Mouse (Mus musculus): ENCODE measurements around the gene Ect2.

DNA sequence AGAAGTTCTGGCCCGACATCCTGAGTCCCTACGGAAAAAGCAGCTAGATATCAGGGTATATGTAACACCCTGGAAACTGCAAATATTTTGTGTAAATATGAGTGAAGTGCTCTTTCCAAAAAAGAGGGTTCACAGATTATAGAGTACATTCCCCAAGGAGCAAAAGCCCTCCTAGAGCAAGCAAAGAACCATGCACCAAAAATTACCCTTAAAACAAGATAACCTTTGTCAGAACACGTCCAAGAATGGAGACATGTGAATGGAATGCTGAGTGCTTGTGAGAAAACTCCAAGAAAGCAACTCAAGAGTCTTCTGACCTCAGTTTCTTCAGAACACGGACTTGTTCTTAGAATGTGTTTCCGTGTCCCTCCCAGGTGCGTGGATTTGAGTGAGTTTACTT is 50.7 kb downstream of the Ect2 start:
- TF ChIP-seq POLR2A (IDR thresholded peaks at IDR 0.05; ENCODE audit: low read depth, low read length): no peak
- TF ChIP-seq CTCF (conservative IDR thresholded peaks at IDR 0.05; ENCODE audit: insufficient read depth, insufficient read length, low read depth, low read length): no peak

Data from kidney, adult 2 months (tissue).